Mouse (Mus musculus) urinary bladder, postnatal 10 days (tissue): ENCODE data around the gene Rtn1.

Experiments
- DNase-seq: peaks from one replicate; pipeline ENCODE4 v3.0.0; 2022; ENCODE audit warnings: low spot score

Gene Rtn1

GRCm38 (mm10) chr12:72273721-72274414 is 135.0 kb downstream of the Rtn1 start:
- no peak for DNase-seq

- no peak for DNase-seq
Observed at GRCm38 (mm10) chr12:72267614-72268013, 141.2 kb downstream of the Rtn1 start.

DNA sequence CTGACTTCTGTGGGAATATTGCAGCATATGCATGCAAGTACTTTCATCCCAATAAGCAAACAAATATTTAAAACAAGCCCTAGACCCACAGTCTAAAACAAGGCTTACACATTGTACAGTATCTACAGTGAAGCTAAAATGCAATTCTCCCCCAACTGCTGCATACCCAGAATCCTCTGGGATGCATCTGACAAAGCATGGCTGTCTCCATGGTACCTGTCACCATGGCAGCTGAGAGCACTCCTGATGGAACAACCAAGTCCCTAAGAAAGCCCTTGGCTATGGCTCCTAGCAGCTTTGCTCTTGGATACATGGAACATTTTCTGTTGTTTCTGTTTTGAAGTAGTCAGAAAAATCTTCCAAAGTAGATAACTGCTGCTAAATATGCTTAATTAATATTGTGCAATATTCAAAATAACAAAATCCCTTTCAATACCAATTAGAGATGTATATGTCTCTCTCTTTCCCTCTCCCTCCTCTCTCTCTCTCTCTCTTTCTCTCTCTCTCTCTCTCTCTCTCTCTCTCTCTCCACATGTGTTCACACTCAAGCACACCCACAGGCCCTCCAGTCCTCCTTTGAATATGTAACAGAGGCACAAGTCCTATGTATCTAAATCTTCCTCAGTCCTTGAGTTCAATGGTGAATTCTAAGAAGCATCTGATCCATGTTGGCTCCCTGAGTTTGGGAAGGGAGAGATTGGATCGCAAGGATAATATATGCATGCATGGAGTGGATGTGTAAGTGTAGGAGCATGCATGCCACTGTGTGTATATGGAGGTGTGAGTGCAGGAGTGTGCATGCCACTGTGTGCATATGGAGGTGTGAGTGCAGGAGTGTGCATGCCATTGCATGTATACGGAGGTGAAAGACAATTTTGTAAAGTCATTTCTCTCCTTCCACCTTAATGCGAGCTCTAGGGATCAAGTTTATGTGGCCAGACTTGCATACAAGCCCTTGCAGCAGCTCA is 143.3 kb downstream of the Rtn1 start:
- DNase-seq, result no peak

DNA sequence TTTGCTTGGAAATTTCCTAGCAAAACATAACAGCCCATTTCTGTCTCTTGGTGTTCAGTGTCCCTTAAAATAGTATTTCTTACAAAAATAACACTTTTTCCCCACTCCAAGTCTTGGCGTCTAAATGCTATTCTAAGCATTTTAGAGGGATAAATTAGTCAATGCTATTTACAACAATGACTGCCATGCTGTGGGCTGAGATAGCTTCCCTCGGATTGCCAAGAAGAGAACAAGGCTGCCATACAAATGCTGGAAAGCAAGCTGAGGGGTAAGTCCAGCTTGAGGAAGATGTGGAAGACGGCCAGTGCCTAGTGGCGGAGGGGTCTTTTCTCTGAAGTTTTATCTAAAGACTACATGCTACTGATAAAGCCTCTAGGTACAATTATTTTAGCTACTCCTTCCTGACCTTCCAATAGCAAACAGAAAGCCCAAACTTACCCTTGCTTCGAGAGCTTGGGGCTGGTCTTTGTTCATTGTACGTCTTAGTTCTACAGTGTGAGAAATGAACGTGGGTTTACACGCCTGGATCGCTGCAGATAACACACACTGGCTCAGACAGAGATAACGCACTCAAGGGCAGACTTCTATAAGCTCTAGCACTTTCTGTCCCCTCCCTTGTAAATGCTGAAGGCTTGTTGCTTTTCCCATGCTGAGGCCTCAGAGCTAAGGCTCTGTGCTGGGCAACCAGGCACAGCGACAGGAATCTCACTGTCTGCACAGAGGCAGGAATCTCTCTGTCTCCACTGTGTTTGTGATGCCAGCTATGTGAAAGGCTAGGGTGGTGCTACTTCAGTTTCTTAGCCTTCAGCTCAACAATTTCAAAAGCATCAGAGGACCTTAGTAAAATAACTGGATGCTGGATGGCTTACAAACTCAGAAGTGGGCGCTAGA is 145.4 kb downstream of the Rtn1 start:
- DNase-seq, result no peak

DNA sequence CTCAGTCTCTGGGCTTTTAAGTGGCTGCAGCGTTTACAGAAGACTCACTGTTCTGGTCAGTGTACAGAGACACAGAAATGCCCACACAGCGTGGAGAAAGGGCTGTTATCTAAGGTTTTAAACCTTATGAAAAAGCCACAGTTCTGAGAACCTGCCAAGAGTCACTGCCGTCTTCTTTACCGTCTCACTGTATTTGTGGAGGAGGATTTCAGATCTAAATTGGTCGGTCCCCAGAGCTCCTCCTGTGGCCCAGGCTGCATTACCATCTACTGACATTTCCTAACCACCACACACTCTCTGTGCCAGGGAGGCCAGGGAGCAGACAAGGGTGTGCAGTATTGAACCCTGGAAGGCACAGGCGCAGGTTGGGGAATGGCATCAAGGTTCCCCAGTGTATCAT is 151.9 kb downstream of the Rtn1 start:
- DNase-seq, result no peak

GRCm38 (mm10) chr12:72253040-72253439 is 155.8 kb downstream of the Rtn1 start:
- DNase-seq, result no peak

- no peak for DNase-seq
Observed at GRCm38 (mm10) chr12:72251890-72252445, 156.9 kb downstream of the Rtn1 start.

DNA sequence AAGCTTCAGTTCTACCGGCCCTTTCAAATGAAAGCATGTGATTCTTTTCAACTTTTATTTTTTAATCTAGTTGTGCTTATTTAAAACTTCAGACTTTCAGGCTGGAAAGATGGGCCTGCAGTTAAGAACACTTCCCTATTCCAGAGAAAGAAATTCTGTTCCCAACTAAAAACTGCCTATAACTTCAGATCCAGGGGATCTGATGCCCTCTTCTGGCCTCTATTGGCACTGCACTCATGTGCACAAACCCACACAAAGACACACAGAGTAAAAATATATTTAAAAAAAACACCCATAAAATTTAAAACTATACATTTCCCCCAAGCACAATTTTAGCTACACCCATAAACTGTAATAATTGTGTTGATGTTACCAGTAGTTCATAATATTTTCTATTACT is 163.9 kb downstream of the Rtn1 start:
- DNase-seq, result no peak

- no peak for DNase-seq
Observed at GRCm38 (mm10) chr12:72242807-72243206, 166.0 kb downstream of the Rtn1 start.

- DNase-seq, result no peak
Observed at GRCm38 (mm10) chr12:72240506-72240905, 168.3 kb downstream of the Rtn1 start.

- DNase-seq, result no peak
Observed at GRCm38 (mm10) chr12:72239230-72239894, 169.5 kb downstream of the Rtn1 start.

DNA sequence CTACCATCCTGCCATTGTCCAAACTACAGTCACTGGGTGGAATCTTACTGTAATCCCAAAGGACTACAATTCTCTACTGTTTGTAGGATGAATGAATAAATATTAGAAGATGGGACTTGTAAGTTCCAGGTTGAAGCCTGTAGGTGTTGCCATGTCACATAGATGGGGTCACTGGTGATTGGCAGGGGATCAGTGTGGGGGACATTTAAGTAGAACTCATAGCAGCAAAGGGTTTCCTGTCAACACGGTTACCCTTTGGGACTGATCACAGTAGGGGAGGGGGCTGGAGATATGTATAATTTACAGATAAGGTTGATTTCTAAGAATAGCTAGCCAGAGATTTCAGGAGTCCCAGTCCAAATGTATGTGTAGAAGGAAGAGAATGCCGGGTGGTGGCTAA is 171.6 kb downstream of the Rtn1 start:
- no peak for DNase-seq

DNA sequence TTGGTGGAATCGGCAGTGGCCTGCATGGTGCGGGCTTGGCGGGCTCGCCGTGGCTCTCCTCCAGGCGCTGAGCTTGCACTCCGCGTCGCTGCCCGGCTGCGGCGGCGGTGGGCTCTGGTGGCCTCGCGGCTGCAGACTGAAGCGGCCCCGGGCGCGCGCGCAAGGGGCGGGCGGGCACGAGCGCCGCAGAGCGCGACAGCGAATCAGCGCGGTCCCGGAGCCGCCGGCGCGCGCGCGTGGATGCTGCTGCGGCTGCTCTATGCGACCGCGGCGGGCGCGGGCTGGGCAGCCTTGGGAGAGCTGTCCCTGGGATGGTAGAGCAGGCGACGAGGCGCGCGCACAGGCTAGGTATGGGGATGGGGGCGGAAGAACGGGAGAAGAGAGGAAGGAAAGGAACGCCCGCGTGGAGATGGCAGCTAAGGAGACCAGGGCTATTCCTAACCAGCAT is 172.3 kb downstream of the Rtn1 start:
- DNase-seq, result no peak

GRCm38 (mm10) chr12:72235621-72236351 is 173.1 kb downstream of the Rtn1 start:
- DNase-seq, result no peak

DNA sequence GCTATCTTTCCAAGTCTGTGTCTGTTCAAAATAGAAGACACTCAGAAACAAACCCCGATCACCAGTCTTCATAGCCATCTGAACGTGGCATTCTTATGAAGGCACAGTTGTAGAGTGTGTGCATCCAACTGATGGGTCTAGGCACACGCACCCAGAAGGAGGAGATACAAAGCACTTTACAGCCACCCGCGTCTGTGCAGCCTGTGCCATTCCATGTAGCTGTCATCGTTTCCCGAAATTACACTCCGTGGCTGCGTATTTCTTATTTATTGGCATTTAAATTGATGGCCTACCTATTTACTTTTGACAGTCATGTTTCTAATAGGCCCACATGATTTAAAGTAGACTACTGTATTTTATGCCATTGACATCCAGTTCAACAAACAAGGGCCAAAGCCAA is 173.9 kb downstream of the Rtn1 start:
- DNase-seq, result no peak

- DNase-seq, result no peak
Observed at GRCm38 (mm10) chr12:72234151-72234550, 174.7 kb downstream of the Rtn1 start.

DNA sequence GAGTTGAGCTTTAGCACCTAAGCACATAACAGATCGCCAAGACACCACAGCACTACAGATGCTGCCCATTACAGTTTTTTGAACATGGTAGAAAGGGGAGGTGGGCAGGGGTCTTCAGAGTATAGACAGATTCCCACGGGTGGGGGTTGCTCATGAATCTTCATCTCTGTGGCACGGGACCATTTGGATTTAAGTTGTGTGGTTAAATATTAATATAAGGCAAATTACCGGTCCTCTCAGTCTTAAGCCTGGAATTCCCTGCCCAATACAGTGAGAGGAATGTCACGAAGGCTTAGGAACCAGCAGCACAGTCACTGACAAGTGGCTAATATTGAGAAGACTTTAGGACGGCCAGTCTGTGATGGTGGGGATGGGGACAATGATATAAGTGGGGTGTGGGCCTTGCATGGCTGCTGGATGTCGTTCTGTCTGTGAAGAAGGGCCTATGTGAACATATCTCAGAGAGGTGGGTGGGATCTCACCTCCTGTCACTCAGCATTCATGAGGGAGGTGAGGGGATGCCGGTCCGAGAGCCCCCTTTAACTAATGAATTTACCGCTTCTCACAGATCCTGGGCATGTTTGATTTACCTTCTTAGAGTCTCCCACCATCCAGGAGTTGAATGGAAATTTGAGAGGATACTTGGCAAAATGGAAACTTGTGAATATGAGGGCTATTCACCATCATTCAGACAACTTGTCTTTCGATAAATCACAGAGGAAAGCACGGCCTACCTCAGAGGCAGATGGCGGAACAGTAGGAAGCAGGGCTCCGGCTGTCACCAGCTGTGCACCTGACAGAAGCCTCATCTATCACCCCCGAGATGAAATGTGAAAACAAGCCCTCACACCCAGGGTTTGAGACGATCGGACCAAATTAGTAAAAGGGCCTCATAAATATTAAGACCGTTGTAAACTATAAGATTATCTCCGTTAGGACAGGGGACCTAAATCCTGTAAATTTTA is 175.7 kb downstream of the Rtn1 start:
- DNase-seq, result no peak

GRCm38 (mm10) chr12:72232176-72232575 is 176.7 kb downstream of the Rtn1 start:
- DNase-seq, result no peak

- no peak for DNase-seq
Observed at GRCm38 (mm10) chr12:72229451-72230196, 179.2 kb downstream of the Rtn1 start.
